Mouse (Mus musculus): ENCODE measurements around the gene Pak1ip1.

DNA sequence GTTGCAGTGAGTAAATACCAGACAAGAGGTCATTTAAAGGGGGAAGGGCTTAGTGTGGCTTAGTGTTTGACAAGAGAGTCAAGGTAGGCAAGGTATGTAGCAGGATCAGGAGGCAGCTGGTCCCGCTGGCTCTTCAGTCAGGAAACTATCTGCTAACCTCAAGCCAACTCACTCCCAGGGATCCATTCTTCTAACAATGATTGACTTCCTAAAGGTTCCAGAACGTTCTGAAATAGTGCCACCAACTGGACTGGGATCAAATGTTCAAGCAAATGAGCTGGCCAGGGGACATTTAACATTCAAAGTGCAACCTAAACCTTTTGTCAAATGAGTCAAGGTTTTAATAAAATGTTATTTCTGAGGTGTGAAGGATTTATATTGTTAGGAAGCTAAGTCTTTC is 21.5 kb upstream of the Pak1ip1 start:
- TF ChIP-seq POLR2A (IDR thresholded peaks at IDR 0.05; ENCODE audit: low read depth, low read length) (no peak), CTCF (conservative IDR thresholded peaks at IDR 0.05; ENCODE audit: insufficient read depth, insufficient read length, low read depth, low read length) (no peak)

Data from kidney, adult 2 months (tissue).